Mouse (Mus musculus) midbrain, postnatal 0 days (tissue): ENCODE data around the gene Farp1. TPM values are rescaled to one million over a fixed set of nuclear protein-coding genes. Genes with fewer than 3 reads are reported as not detected.

Source experiments
- ATAC-seq: fragments of 200-750 bp; cut with Nextera tagmentation; 2 replicates; pipeline ENCODE4 v1.8.0; 2017; ENCODE audit warnings: moderate number of reproducible peaks, mild to moderate bottlenecking, moderate TSS enrichment, moderate library complexity; ENCODE audit not compliant: low FRiP score
- DNase-seq: peaks from one replicate; pipeline ENCODE4 v3.0.0-alpha.2; 2015; ENCODE audit warnings: low spot score
- H3K27ac ChIP-seq: fragments of 300-500 bp; sonication (generic); 2 replicates; pipeline ENCODE4 v1.5.1; 2014; ENCODE audit warnings: low read depth, mild to moderate bottlenecking, low read length, mixed read lengths
- H3K27me3 ChIP-seq: fragments of 300-500 bp; sonication (generic); 2 replicates; pipeline ENCODE4 v1.6.1; 2014; ENCODE audit warnings: low read length, control low read depth, mixed read lengths; ENCODE audit not compliant: insufficient read depth
- H3K36me3 ChIP-seq: fragments of 300-500 bp; sonication (generic); 2 replicates; pipeline ENCODE4 v1.6.1; 2014; ENCODE audit warnings: low read length, control low read depth, mixed read lengths; ENCODE audit not compliant: insufficient read depth
- H3K4me1 ChIP-seq: fragments of 300-500 bp; sonication (generic); 2 replicates; pipeline ENCODE4 v1.6.1; 2014; ENCODE audit warnings: mild to moderate bottlenecking, control low read depth, antibody characterized with exemption, low read length, mixed read lengths; ENCODE audit not compliant: insufficient read depth
- H3K4me2 ChIP-seq: fragments of 300-500 bp; sonication (generic); 2 replicates; pipeline ENCODE4 v1.6.1; 2014; ENCODE audit warnings: low read depth, mild to moderate bottlenecking, low read length, mixed read lengths; ENCODE audit not compliant: poor library complexity, severe bottlenecking
- H3K4me3 ChIP-seq: fragments of 300-500 bp; sonication (generic); 2 replicates; pipeline ENCODE4 v1.5.1; 2014; ENCODE audit warnings: low read depth, mild to moderate bottlenecking, low read length, moderate library complexity
- H3K9ac ChIP-seq: fragments of 300-500 bp; sonication (generic); replicated peaks from 2 replicates; pipeline ENCODE4 v1.6.1; 2014; ENCODE audit warnings: mild to moderate bottlenecking, low read length, moderate library complexity, mixed read lengths; ENCODE audit not compliant: poor library complexity, severe bottlenecking
- H3K9me3 ChIP-seq: fragments of 300-500 bp; sonication (generic); 2 replicates; pipeline ENCODE4 v1.6.1; 2016; ENCODE audit warnings: low read length, control low read depth
- CTCF ChIP-seq: IDR thresholded peaks from 2 replicates; pipeline ENCODE4 v1.5.1; 2016; ENCODE audit warnings: antibody characterized with exemption, mild to moderate bottlenecking
- WGBS: fragments of 180-500 bp; shearing (Covaris S2); extraction: QIAGEN DNeasy Blood & Tissue Kit; methylation state at CpG from one replicate; pipeline ENCODE4 v1.1.7; 2014; 5-methylcytosine and 5-hydroxymethylcytosine counted together
- polyA plus RNA-seq: library from polyadenylated mRNA; unstranded; fragments of >200 nt; fragmentation: Nextera tagmentation; extraction: Ambion mirVana; gene quantifications from 2 replicates; pipeline ENCODE4 v1.2.1, GENCODE M21; 2015
- total RNA-seq: library from RNA; depleted of rRNA; stranded (reverse); fragments of >200 nt; gene quantifications from 2 replicates; pipeline ENCODE4 v1.2.3, GENCODE M21; 2014

Gene Farp1
- total and polyA plus RNA-seq, 2 experiments from 2014 or later, result 41.8 to 113 TPM

DNA sequence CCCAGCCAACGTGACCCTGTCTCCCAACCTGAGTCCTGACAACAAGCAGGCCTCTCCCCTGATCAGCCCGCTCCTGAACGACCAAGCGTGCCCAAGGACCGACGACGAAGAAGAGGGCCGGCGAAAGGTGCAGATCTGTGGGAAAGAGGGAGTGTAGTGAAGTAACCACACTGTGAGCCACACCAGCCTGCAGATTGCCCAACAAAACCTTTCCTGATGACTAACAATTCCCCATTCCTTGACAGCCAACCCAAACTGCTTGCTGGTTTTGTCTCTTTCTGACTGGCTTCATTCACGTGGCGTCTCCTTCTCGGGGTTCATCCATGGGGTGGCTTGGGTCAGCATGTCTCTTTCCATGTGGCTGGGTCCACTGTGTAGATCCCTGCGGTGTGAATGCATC lies 220.5 kb downstream of the Farp1 start:
- peaks cover 14% of the 10 kb centered on the region for H3K36me3 ChIP-seq
- 94% methylated on average over 13 of the region's 13 CpGs for WGBS
- no peak for ATAC-seq
- H3K4me1 ChIP-seq, result no peaks in the 10 kb centered on the region
- no peak for TF ChIP-seq CTCF
- no peak overlapping the region for H3K4me3 ChIP-seq
- no peak overlapping the region for H3K4me2 ChIP-seq
- H3K27me3 ChIP-seq, result no peaks in the 10 kb centered on the region
- H3K9me3 ChIP-seq, result no peaks in the 10 kb centered on the region
- no peak overlapping the region for H3K27ac ChIP-seq
- no peak overlapping the region for H3K9ac ChIP-seq
- no peak for DNase-seq

DNA sequence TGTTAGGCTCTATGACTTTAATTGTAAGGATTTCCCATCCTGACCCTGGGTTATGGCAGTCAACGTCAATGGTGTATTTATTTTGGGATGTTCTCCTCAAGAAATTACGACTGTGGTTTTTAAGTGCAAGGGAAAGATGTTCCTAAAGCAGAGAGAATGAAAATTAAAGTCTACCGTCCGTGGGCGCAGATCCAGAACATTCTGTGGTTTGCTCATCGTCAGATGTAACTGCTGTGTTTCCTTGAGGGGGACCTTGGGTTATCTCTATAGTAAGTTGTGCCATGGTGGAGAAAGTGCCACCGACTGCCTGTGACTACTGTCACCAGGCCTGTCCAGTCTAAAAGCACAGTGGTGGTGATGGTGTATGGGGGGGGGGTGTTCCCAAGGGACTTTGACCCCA lies 221.9 kb downstream of the Farp1 start:
- H3K27ac ChIP-seq, result no peak overlapping the region

DNA sequence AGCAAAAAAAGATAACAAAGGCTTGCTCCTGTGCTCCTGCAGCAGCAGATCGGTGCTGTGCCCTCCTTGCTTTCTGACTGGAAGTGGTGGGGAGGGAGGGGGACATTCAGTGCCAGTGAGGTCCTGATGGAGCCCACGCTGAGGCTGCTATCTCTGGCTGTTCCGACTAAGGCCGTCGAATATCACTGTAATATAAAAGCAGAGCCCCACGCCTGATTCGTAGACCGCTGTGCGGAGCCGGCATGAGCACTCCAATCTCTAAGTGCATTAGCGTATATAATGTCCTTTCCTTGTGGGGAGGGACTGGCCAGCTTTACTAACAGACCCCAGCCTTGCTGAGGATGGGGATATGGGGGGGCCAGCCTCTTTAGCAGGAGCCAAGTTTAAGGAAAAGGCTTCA lies 224.3 kb downstream of the Farp1 start:
- no peak for TF ChIP-seq CTCF
- peaks cover 20% of the 10 kb centered on the region for H3K36me3 ChIP-seq
- no peaks in the 10 kb centered on the region for H3K27me3 ChIP-seq
- no peaks in the 10 kb centered on the region for H3K4me1 ChIP-seq
- H3K9me3 ChIP-seq, result no peaks in the 10 kb centered on the region
- WGBS, result 44% methylated on average over 11 of the region's 11 CpGs
- ATAC-seq (no peak), DNase-seq (no peak)
- H3K4me3 ChIP-seq, result no peak overlapping the region
- 0 out of 2 replicates have a peak overlapping the region, but pooled peaks have one; percentile 51 for H3K27ac ChIP-seq
- H3K4me2 ChIP-seq, result no peak overlapping the region
- 0 out of 2 replicates have a peak overlapping the region, but pooled peaks have one; percentile 19 for H3K9ac ChIP-seq

More for the DNA sequence above, 221.9 kb downstream of the Farp1 start:
- no peak overlapping the region for H3K4me2 ChIP-seq
- no peaks in the 10 kb centered on the region for H3K9me3 ChIP-seq
- H3K9ac ChIP-seq, result no peak overlapping the region
- TF ChIP-seq CTCF, result no peak
- no peak for DNase-seq
- H3K27me3 ChIP-seq, result no peaks in the 10 kb centered on the region
- H3K36me3 ChIP-seq, result peaks cover 19% of the 10 kb centered on the region
- H3K4me1 ChIP-seq, result no peaks in the 10 kb centered on the region
- H3K4me3 ChIP-seq, result no peak overlapping the region
- ATAC-seq, result no peak
- 96% methylated on average over 7 of the region's 7 CpGs for WGBS

- Histone ChIP-seq H3K27me3 (no peaks in the 10 kb centered on the region), H3K9ac (no peak overlapping the region), H3K4me2 (no peak overlapping the region), H3K36me3 (peaks cover 20% of the 10 kb centered on the region), H3K4me1 (no peaks in the 10 kb centered on the region), H3K4me3 (no peak overlapping the region), H3K9me3 (no peaks in the 10 kb centered on the region), H3K27ac (0 out of 2 replicates have a peak overlapping the region, but pooled peaks have one; percentile 51)
- DNase-seq (peak; percentile 77), ATAC-seq (peak; percentile 80)
- WGBS, result 47% methylated on average over 7 of the region's 7 CpGs
- peak; percentile 84 for TF ChIP-seq CTCF
Observed at GRCm38 (mm10) chr14:121259789-121260188, 224.8 kb downstream of the Farp1 start.

- H3K4me2 ChIP-seq, result no peak overlapping the region
- H3K4me3 ChIP-seq, result no peak overlapping the region
- WGBS, result 72% methylated on average over 5 of the region's 5 CpGs
- ATAC-seq (no peak), DNase-seq (no peak)
- no peak for TF ChIP-seq CTCF
- H3K36me3 ChIP-seq, result peaks cover 14% of the 10 kb centered on the region; the same call in 1 of the 2 replicates
- no peaks in the 10 kb centered on the region for H3K4me1 ChIP-seq
- no peaks in the 10 kb centered on the region for H3K9me3 ChIP-seq
- H3K27me3 ChIP-seq, result no peaks in the 10 kb centered on the region
- H3K9ac ChIP-seq, result no peak overlapping the region
- no peak overlapping the region for H3K27ac ChIP-seq
Observed at GRCm38 (mm10) chr14:121261229-121261879, 226.4 kb downstream of the Farp1 start.

GRCm38 (mm10) chr14:121262606-121263005 lies 227.6 kb downstream of the Farp1 start:
- no peak overlapping the region for H3K4me3 ChIP-seq
- H3K9me3 ChIP-seq, result no peaks in the 10 kb centered on the region
- DNase-seq (no peak), ATAC-seq (no peak)
- 74% methylated on average over 4 of the region's 4 CpGs for WGBS
- no peak for TF ChIP-seq CTCF
- no peak overlapping the region for H3K9ac ChIP-seq
- H3K36me3 ChIP-seq, result peaks cover 13% of the 10 kb centered on the region
- H3K4me1 ChIP-seq, result no peaks in the 10 kb centered on the region
- H3K27ac ChIP-seq, result no peak overlapping the region
- H3K27me3 ChIP-seq, result no peaks in the 10 kb centered on the region
- H3K4me2 ChIP-seq, result no peak overlapping the region
